Mouse (Mus musculus) liver, embryonic 18 days (tissue): ENCODE results near the gene Phtf2. TPM values are rescaled to one million over a fixed set of nuclear protein-coding genes. Genes with fewer than 3 reads are reported as not detected.

Source experiments
- polyA plus RNA-seq: library from polyadenylated mRNA; depleted of rRNA; stranded (reverse); fragments of >200 nt; gene quantifications from 2 replicates; pipeline ENCODE4 v1.2.3, GENCODE M21; 2012; rRNA removed

The Phtf2 gene
- polyA plus RNA-seq, result 1.9 and 2.0 TPM in 2 replicates

GRCm38 (mm10) chr5:20881915-20882800 lies at the start of gene Phtf2, which contains the start of gene Tmem60:
Gene Phtf2 (minus strand): TSS chr5:20882124.
Gene Tmem60 (plus strand): TSS chr5:20882191.

Other genes starting within 250 kb of the Phtf2 start
- 14.5 and 14.7 TPM in 2 replicates for gene Tmem60, start 67 bp upstream of the Phtf2 start, polyA plus RNA-seq
- gene Rsbn1l, start 74.3 kb upstream of the Phtf2 start, polyA plus RNA-seq, result 3.9 and 4.2 TPM in 2 replicates
- gene Ptpn12, start 173.8 kb upstream of the Phtf2 start, polyA plus RNA-seq, result 22.7 and 23.2 TPM in 2 replicates